Mouse (Mus musculus) forebrain, embryonic 15.5 days (tissue): ENCODE measurements around the gene Dab2. TPM values are rescaled to one million over a fixed set of nuclear protein-coding genes. Genes with fewer than 3 reads are reported as not detected.

Experiments
- ATAC-seq: fragments of 200-750 bp; cut with Nextera tagmentation; replicated peaks from 2 replicates; pipeline ENCODE4 v1.8.0; 2017; ENCODE audit warnings: mild to moderate bottlenecking, moderate TSS enrichment, moderate library complexity
- H3K27ac ChIP-seq: fragments of 300-500 bp; sonication (generic); replicated peaks from 2 replicates; pipeline ENCODE4 v1.5.1; 2015; ENCODE audit warnings: mild to moderate bottlenecking, inconsistent platforms
- H3K27me3 ChIP-seq: fragments of 300-500 bp; sonication (generic); 2 replicates; pipeline ENCODE4 v1.6.1; 2015; ENCODE audit warnings: inconsistent platforms
- H3K36me3 ChIP-seq: fragments of 300-500 bp; sonication (generic); 2 replicates; pipeline ENCODE4 v1.6.1; 2015; ENCODE audit warnings: mild to moderate bottlenecking, inconsistent platforms
- H3K4me1 ChIP-seq: fragments of 300-500 bp; sonication (generic); 2 replicates; pipeline ENCODE4 v1.6.1; 2015; ENCODE audit warnings: inconsistent platforms
- H3K4me2 ChIP-seq: fragments of 300-500 bp; sonication (generic); replicated peaks from 2 replicates; pipeline ENCODE4 v1.6.1; 2015; ENCODE audit warnings: mild to moderate bottlenecking, inconsistent platforms
- H3K4me3 ChIP-seq: fragments of 300-500 bp; sonication (generic); 2 replicates; pipeline ENCODE4 v1.5.1; 2015; ENCODE audit warnings: mild to moderate bottlenecking, inconsistent platforms
- H3K9ac ChIP-seq: fragments of 300-500 bp; sonication (generic); replicated peaks from 2 replicates; pipeline ENCODE4 v1.6.1; 2015; ENCODE audit warnings: mild to moderate bottlenecking, inconsistent platforms
- H3K9me3 ChIP-seq: fragments of 300-500 bp; sonication (generic); 2 replicates; pipeline ENCODE4 v1.6.1; 2016; ENCODE audit warnings: inconsistent platforms
- WGBS: fragments of 180-500 bp; shearing (Covaris S2); methylation state at CpG from one replicate; pipeline ENCODE4 v1.1.7; 2015; ENCODE audit warnings: mixed read lengths; 5-methylcytosine and 5-hydroxymethylcytosine counted together
- polyA plus RNA-seq: library from polyadenylated mRNA; unstranded; fragments of >200 nt; fragmentation: Nextera tagmentation; extraction: Ambion mirVana; gene quantifications from 2 replicates; pipeline ENCODE4 v1.2.1, GENCODE M21; 2015

Gene Dab2
- 10.4 and 11.8 TPM in 2 replicates for polyA plus RNA-seq

- Histone ChIP-seq H3K27me3 (no peaks in the 10 kb centered on the region), H3K36me3 (no peaks in the 10 kb centered on the region), H3K4me3 (no peak within 1 kb of the TSS), H3K27ac (no peak within 1 kb of the TSS), H3K4me2 (no peak within 1 kb of the TSS), H3K4me1 (no peaks in the 10 kb centered on the region), H3K9ac (no peak within 1 kb of the TSS), H3K9me3 (no peaks in the 10 kb centered on the region)
- WGBS: 89% methylated on average over 3 of the region's 3 CpGs
- ATAC-seq: no peak
Observed at GRCm38 (mm10) chr15:6299554-6299953, at the start of gene Dab2. Gene Dab2, plus strand, starts transcription at chr15:6299788.

DNA sequence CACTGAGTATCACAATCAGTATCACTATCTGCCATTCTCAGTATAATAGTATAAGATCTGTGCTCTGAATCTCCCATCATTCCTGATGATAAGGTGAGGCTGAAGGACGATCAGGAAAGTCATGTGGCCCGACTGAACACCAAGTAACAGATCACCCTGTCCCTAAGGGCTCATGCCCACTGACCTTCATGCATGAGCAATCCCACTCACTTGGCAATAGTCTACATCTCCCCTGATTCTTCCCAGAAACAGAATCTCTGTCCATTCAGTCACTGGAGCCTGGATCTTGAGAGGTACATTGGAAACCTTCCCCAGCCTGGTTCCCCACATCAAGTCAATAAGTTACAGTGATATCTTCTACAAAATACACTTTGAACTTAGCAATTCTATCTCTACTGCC, 46.1 kb upstream of the Dab2 start:
- Histone ChIP-seq H3K4me1 (no peaks in the 10 kb centered on the region), H3K4me2 (no peak overlapping the region), H3K9me3 (no peaks in the 10 kb centered on the region), H3K4me3 (no peak overlapping the region), H3K9ac (no peak overlapping the region), H3K36me3 (no peaks in the 10 kb centered on the region), H3K27ac (no peak overlapping the region), H3K27me3 (no peaks in the 10 kb centered on the region)
- WGBS: 94% methylated on average over 2 of the region's 2 CpGs
- ATAC-seq: no peak

DNA sequence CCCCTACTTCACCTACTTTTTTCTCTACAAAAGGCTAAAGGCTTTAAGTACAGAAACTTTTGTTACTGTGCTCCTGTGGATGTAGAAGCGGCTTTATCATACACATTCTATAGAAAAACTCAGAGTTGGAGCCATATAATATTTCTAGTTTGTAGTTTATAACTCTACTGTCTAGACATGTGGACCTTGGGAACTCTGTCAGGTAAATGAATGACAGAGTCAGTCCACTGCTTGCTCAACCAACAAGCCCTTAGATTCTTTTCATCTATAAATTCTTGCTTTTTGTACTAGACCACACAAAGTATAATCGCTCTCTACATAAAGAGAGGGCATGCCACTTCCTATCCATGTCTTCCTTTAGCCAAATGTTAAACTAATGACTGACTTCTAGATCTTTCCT, 45.2 kb upstream of the Dab2 start:
- H3K9me3 ChIP-seq: no peaks in the 10 kb centered on the region
- no peak overlapping the region for H3K9ac ChIP-seq
- no peak for ATAC-seq
- 95% methylated on average over 2 of the region's 2 CpGs for WGBS
- no peak overlapping the region for H3K4me2 ChIP-seq
- no peak overlapping the region for H3K27ac ChIP-seq
- no peaks in the 10 kb centered on the region for H3K4me1 ChIP-seq
- H3K36me3 ChIP-seq: no peaks in the 10 kb centered on the region
- no peaks in the 10 kb centered on the region for H3K27me3 ChIP-seq
- H3K4me3 ChIP-seq: no peak overlapping the region

GRCm38 (mm10) chr15:6257049-6257448, 42.5 kb upstream of the Dab2 start:
- Histone ChIP-seq H3K27me3 (no peaks in the 10 kb centered on the region), H3K36me3 (no peaks in the 10 kb centered on the region), H3K27ac (no peak overlapping the region), H3K9ac (no peak overlapping the region), H3K4me2 (no peak overlapping the region), H3K4me3 (no peak overlapping the region), H3K4me1 (no peaks in the 10 kb centered on the region), H3K9me3 (no peaks in the 10 kb centered on the region)
- WGBS: 89% methylated on average over 2 of the region's 2 CpGs
- no peak for ATAC-seq

DNA sequence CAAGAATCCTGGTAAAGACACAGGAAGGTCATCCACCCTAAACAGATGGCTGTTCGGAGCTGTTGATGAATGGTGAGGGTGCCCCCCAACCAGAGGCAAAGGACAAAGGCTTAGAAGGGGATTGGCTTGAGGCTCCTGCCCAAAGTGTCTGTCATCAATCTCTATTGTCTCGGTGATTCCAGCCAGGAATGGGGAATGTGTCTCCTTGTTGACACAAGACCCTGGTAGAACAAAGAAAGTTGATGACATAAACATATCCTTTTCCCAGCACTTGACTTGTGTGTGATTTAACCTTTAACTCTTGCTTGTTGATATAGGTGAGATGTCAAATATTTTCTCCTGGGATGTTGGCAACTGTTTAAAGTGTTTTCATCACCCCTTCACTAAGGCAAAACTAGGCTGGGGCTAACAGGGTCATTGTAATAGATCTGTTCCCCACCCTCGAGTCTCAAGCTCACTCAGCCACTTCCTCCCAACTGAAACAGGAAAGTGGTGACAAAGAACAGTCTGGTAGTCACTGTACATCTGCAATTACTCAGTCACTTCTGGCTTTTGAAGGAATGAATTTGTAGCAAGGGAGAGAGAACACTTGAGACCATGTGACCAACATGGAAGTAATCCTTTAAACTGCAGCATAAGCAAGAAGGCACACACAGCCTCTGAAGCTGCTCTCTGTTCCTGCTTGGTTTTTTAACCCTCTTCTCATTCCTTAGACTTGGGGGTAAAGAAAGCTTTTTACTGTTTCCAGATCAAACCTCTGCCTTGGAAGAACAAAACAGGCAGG, 39.4 kb upstream of the Dab2 start:
- no peaks in the 10 kb centered on the region for H3K36me3 ChIP-seq
- H3K27me3 ChIP-seq: no peaks in the 10 kb centered on the region
- no peak for ATAC-seq
- 55% methylated on average over 3 of the region's 3 CpGs for whole genome bisulfite sequencing
- H3K27ac ChIP-seq: 0 out of 2 replicates have a peak overlapping the region, but pooled peaks have one; percentile 11
- H3K9me3 ChIP-seq: no peaks in the 10 kb centered on the region
- no peak overlapping the region for H3K4me2 ChIP-seq
- no peak overlapping the region for H3K4me3 ChIP-seq
- no peaks in the 10 kb centered on the region for H3K4me1 ChIP-seq
- no peak overlapping the region for H3K9ac ChIP-seq

- Histone ChIP-seq H3K4me3 (no peak overlapping the region), H3K9ac (no peak overlapping the region), H3K4me1 (no peaks in the 10 kb centered on the region), H3K4me2 (no peak overlapping the region), H3K27ac (0 out of 2 replicates have a peak overlapping the region, but pooled peaks have one; percentile 11), H3K27me3 (no peaks in the 10 kb centered on the region), H3K9me3 (no peaks in the 10 kb centered on the region), H3K36me3 (no peaks in the 10 kb centered on the region)
- no peak for ATAC-seq
- WGBS: 83% methylated on average over 6 of the region's 6 CpGs
Observed at GRCm38 (mm10) chr15:6260741-6261430, 38.7 kb upstream of the Dab2 start.

DNA sequence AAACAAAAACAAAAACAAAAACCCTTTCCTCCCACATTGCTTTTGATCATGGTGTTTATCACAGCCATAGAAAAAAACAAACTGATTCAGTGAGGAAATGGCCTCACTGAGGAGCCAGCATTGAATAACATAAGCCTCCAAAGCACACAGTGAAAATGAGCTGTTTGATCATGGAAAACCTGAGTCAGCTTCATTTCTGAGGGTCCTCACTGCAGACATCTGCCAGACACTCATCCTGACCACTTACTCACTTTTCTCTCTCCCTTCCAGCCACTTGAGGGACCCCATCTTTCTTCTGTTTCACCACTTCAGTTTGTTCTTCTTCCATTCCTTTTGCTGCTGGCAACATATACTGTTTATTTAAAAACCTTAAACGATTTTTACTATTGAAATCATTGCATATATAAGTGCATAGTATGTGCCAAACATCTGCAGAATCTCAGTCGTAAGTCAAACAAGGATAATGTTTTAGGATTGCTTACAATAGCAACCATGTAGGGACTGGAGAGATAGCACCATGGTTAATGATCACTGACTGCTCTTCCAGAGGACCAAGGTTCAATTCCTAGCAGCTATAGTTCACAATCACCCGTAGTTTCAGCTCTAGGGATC, 32.3 kb upstream of the Dab2 start:
- no peak for ATAC-seq
- no peak overlapping the region for H3K9ac ChIP-seq
- no peak overlapping the region for H3K27ac ChIP-seq
- no peaks in the 10 kb centered on the region for H3K36me3 ChIP-seq
- WGBS: 85% methylated on average over 3 of the region's 3 CpGs
- H3K9me3 ChIP-seq: no peaks in the 10 kb centered on the region
- no peaks in the 10 kb centered on the region for H3K4me1 ChIP-seq
- no peaks in the 10 kb centered on the region for H3K27me3 ChIP-seq
- H3K4me2 ChIP-seq: no peak overlapping the region
- H3K4me3 ChIP-seq: no peak overlapping the region

- no peaks in the 10 kb centered on the region for H3K27me3 ChIP-seq
- H3K4me1 ChIP-seq: 0 out of 2 replicates have a peak, but pooled peaks cover 7% of the 10 kb centered on the region
- no peak overlapping the region for H3K4me2 ChIP-seq
- no peak for ATAC-seq
- WGBS: 71% methylated on average over 11 of the region's 11 CpGs
- no peak overlapping the region for H3K27ac ChIP-seq
- H3K36me3 ChIP-seq: no peaks in the 10 kb centered on the region
- no peak overlapping the region for H3K9ac ChIP-seq
- H3K9me3 ChIP-seq: no peaks in the 10 kb centered on the region
- no peak overlapping the region for H3K4me3 ChIP-seq
Observed at GRCm38 (mm10) chr15:6278606-6279468, 20.8 kb upstream of the Dab2 start.

DNA sequence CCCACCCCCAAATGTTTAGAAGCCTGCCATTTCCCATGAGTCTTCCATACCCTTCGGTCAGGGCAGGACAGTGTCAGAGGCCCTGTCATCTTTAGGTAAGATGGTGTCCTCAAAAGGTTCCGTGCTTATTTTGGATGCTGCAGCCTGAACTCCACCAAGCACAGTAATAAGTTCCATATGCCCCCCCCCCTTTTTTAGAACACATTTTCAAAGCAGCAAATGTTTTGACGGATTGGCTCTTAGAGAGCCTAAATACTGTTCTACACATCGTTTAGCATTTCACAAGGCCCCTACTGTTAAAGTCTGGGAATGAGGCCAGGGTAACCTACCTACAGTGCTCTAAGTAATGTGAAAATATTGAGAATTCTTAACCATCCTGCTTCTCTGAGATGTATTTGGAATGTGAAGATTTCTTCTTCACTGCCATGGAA, 19.6 kb upstream of the Dab2 start:
- H3K9me3 ChIP-seq: no peaks in the 10 kb centered on the region
- H3K27me3 ChIP-seq: no peaks in the 10 kb centered on the region
- 44% methylated on average over 4 of the region's 4 CpGs for WGBS
- H3K4me3 ChIP-seq: no peak overlapping the region
- H3K9ac ChIP-seq: no peak overlapping the region
- no peak overlapping the region for H3K27ac ChIP-seq
- H3K4me2 ChIP-seq: no peak overlapping the region
- peak; percentile 89 for ATAC-seq
- H3K36me3 ChIP-seq: no peaks in the 10 kb centered on the region
- H3K4me1 ChIP-seq: 0 out of 2 replicates have a peak, but pooled peaks cover 7% of the 10 kb centered on the region

GRCm38 (mm10) chr15:6283249-6283648, 16.3 kb upstream of the Dab2 start:
- no peak overlapping the region for H3K27ac ChIP-seq
- H3K9ac ChIP-seq: no peak overlapping the region
- H3K27me3 ChIP-seq: no peaks in the 10 kb centered on the region
- H3K4me1 ChIP-seq: 0 out of 2 replicates have a peak, but pooled peaks cover 7% of the 10 kb centered on the region
- H3K9me3 ChIP-seq: no peaks in the 10 kb centered on the region
- WGBS: 82% methylated on average over 9 of the region's 9 CpGs
- no peak overlapping the region for H3K4me3 ChIP-seq
- H3K36me3 ChIP-seq: no peaks in the 10 kb centered on the region
- H3K4me2 ChIP-seq: no peak overlapping the region
- ATAC-seq: no peak

- no peak overlapping the region for H3K4me3 ChIP-seq
- no peaks in the 10 kb centered on the region for H3K4me1 ChIP-seq
- no peak overlapping the region for H3K4me2 ChIP-seq
- no peak overlapping the region for H3K9ac ChIP-seq
- no peaks in the 10 kb centered on the region for H3K27me3 ChIP-seq
- 87% methylated on average over 2 of the region's 2 CpGs for WGBS
- H3K27ac ChIP-seq: no peak overlapping the region
- no peaks in the 10 kb centered on the region for H3K36me3 ChIP-seq
- no peak for ATAC-seq
- H3K9me3 ChIP-seq: no peaks in the 10 kb centered on the region
Observed at GRCm38 (mm10) chr15:6296071-6296470, 3.5 kb upstream of the Dab2 start.
